Mouse (Mus musculus): ENCODE measurements around the gene Zfp213. TPM values are rescaled to one million over a fixed set of nuclear protein-coding genes. Genes with fewer than 3 reads are reported as not detected.
"Not testable (repeated sequence)": the region's sequence is repeated elsewhere in the genome, so short reads cannot be mapped to it uniquely, and the experiment has no call there.

Gene Zfp213
- polyA plus RNA-seq, 1 experiment, result not detected

DNA sequence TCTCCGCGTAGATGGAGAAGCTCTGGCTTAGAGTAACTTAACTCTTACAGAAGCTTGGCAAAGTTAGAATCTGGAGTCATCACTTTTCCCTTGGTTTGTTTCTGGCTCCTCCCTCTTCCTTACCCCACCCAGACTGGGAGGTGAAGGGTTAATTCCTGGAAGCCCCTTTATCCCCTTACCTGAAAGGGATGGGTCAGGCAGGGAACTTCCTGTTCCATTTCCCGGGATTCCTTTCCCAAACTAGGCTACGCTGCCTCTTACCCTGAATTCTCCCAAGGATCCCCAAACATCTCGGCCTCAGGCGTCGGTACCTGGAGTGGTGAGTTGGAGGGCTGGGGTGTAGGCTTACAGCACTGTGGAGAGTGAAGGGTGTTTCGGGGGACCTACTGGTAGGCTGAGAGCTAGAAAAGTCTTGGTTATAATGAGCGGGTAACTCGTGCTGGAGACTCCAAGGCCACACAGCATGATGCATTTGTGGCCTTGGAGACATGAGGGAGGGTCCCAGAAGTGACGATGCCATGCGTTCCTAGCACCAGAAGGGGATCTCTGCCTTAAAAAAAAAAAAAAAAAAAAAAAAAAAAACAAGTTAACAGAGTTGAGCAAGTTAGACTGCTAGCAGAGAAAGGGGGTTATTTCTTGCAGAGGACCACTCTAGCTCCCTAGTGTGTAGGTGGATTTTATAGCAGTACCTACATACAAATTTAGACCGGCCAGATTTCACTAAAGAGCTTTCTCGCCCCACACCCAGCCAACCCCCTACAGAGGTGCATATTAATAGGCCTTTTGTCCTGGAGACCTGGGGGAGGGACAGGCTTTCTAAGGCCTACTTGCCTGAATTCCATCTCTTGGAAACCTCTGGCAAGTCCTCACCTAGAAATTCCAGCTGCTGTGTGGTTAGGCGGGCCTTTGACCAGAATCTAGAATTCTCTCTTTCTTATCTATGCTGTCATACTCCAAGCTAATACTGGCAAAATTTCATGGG, 36.9 kb upstream of the Zfp213 start, which contains the start of gene Zscan10:
Gene Zscan10 (plus strand): TSS at position 216 of the 982 bp plus-strand sequence.
- Histone ChIP-seq H3K4me1 (ENCODE audit: control insufficient read depth, insufficient read depth, low read length) (peaks cover 6% of the 10 kb centered on the region), H3K4me3 (ENCODE audit: insufficient read depth, low read depth, low read length) (no peak within 1 kb of the TSS), H3K27ac (ENCODE audit: insufficient read depth, low read depth, low read length) (no peak within 1 kb of the TSS)
- 67% methylated on average over 15 of the region's 15 CpGs for WGBS
- no peak for TF ChIP-seq POLR2A (IDR thresholded peaks at IDR 0.05; ENCODE audit: insufficient read depth, low read depth, low read length)

DNA sequence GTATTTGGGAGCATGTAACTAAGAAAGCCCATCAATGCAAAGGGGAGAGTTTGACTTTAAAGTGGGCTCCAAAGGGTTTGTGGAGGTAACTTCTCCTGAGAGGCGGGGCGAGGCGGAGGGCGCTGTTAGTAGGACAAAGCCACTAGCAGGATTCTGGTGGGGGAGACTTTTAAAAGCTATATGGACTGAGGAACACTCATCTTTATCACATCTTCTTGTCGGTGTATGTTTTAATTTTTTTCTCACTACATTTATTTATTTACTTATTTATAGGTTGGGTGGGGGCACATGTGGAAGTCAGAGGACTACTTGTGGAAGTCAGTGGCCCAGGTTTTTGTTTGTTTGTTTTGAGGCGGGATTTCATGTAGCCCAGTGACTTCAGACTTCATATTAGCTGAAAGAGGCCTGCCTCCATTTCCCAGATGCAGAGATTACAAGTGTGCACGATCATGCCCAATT, 35.6 kb upstream of the Zfp213 start:
- 51% methylated on average over 7 of the region's 7 CpGs for WGBS
- H3K27ac ChIP-seq (ENCODE audit: insufficient read depth, low read depth, low read length), result no peak overlapping the region; the same call in 1 of the 2 replicates
- H3K4me1 ChIP-seq (ENCODE audit: control insufficient read depth, insufficient read depth, low read length), result peaks cover 6% of the 10 kb centered on the region
- TF ChIP-seq POLR2A (IDR thresholded peaks at IDR 0.05; ENCODE audit: insufficient read depth, low read depth, low read length), result no peak
- TF ChIP-seq CTCF (IDR thresholded peaks at IDR 0.05; ENCODE audit: insufficient read depth, low read depth, low read length), result no peak
- H3K4me3 ChIP-seq (ENCODE audit: insufficient read depth, low read depth, low read length), result peak overlapping the region; percentile 42

DNA sequence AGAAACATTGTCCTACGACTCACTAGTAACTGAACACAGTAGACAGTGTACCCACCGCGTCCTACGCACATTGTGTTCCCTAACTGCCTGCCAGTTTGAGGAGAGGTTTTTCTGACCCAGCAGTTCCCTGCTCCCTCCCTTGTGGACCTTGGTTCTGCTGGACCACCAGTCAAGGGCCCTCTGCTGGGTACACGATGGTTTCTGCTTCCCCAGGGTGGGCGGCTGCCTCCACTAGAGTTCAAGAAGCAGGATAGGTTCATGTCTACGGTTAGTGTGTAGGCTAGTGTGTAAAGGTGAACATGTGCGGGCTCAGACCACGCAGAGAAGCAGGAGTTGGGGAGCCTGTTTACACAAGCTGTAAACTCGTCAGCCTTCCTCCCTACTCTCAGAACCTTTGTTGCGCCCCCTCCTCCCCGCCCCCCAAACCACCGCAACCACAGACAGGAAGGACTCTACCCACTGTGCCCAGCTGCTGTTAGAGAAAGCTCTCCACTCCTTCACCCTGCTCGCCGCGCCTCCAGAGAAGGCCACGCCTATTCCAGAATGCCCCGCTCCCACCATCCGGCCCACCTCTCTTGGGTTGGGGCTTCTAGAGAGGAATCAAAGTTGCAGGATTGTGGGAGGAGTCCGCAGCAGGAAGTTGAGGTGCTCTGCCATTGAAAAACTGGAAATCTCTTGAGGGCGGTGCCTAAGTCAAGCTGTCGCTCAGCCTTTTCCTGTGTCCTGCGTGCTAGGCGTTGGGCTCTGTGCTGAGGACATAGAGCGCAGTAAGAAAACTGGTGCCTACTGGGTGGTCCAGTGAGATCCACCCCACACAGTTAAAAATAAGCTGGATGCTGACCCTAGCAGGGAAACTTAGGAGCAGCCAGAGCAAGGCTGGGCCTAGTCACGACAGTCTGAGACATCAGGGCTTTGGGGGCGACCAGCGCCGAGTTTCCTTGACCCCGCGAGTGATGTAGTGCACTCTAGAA, 34.8 kb upstream of the Zfp213 start, which contains the start of gene Zfp13:
Gene Zfp13 (minus strand): TSS at position 906 of the 971 bp plus-strand sequence.
- peak within 1 kb of the TSS; percentile 42 for H3K4me3 ChIP-seq (ENCODE audit: insufficient read depth, low read depth, low read length)
- TF ChIP-seq CTCF (IDR thresholded peaks at IDR 0.05; ENCODE audit: insufficient read depth, low read depth, low read length), result no peak
- TF ChIP-seq POLR2A (IDR thresholded peaks at IDR 0.05; ENCODE audit: insufficient read depth, low read depth, low read length), result peak; percentile 40; the same call in 1 of the 2 replicates
- 8% methylated on average over 31 of the region's 31 CpGs for WGBS
- H3K4me1 ChIP-seq (ENCODE audit: control insufficient read depth, insufficient read depth, low read length), result peaks cover 6% of the 10 kb centered on the region
- H3K27ac ChIP-seq (ENCODE audit: insufficient read depth, low read depth, low read length), result no peak within 1 kb of the TSS; the same call in 1 of the 2 replicates

DNA sequence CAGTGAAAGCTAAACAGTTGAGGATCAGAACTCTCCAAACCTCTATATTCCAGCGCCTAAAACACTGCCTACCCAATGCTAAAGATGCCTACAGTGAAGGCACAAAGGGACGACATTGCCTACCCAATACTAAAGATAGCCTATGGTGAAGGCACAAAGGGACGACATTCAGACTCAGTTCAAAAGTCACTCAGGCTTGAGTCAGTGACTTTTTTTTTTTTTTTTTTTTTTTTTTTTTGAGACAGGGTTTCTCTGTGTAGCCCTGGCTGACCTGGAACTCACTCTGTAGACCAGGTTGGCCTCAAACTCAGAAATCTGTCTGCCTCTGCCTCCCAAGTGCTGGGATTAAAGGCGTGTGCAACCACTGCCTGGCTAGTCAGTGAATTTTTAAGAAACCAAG, 31.1 kb upstream of the Zfp213 start:
- H3K4me3 ChIP-seq (ENCODE audit: insufficient read depth, low read depth, low read length); H3K27ac ChIP-seq (ENCODE audit: insufficient read depth, low read depth, low read length): not testable (repeated sequence)
- 78% methylated on average over 4 of the region's 4 CpGs for WGBS
- H3K4me1 ChIP-seq (ENCODE audit: control insufficient read depth, insufficient read depth, low read length), result peaks cover 10% of the 10 kb centered on the region

DNA sequence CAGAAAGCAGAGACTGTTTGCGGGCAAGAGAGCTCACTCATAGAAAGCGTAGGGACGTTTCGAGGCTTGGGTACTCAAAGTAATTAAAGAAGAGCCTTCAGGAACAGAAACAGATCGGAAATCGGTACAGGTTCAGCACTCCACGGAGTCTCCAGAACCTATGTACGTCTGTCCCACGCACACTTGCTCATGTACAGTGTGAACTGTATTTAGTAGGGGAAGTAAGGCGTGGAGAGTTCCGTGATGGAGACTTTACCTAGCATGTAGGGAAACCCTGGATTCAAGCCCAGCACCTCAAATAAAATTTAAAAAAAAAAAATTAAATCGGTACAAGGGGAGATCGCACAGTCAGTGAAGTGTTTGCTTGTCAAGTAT, 28.9 kb upstream of the Zfp213 start:
- 6% methylated on average over 13 of the region's 13 CpGs for WGBS
- Histone ChIP-seq H3K4me3 (ENCODE audit: insufficient read depth, low read depth, low read length) (peak overlapping the region; percentile 45), H3K4me1 (ENCODE audit: control insufficient read depth, insufficient read depth, low read length) (peaks cover 4% of the 10 kb centered on the region; the same call in 1 of the 2 replicates), H3K27ac (ENCODE audit: insufficient read depth, low read depth, low read length) (peak overlapping the region; percentile 68)
- TF ChIP-seq CTCF (IDR thresholded peaks at IDR 0.05; ENCODE audit: insufficient read depth, low read depth, low read length) (no peak), POLR2A (IDR thresholded peaks at IDR 0.05; ENCODE audit: insufficient read depth, low read depth, low read length) (no peak)

DNA sequence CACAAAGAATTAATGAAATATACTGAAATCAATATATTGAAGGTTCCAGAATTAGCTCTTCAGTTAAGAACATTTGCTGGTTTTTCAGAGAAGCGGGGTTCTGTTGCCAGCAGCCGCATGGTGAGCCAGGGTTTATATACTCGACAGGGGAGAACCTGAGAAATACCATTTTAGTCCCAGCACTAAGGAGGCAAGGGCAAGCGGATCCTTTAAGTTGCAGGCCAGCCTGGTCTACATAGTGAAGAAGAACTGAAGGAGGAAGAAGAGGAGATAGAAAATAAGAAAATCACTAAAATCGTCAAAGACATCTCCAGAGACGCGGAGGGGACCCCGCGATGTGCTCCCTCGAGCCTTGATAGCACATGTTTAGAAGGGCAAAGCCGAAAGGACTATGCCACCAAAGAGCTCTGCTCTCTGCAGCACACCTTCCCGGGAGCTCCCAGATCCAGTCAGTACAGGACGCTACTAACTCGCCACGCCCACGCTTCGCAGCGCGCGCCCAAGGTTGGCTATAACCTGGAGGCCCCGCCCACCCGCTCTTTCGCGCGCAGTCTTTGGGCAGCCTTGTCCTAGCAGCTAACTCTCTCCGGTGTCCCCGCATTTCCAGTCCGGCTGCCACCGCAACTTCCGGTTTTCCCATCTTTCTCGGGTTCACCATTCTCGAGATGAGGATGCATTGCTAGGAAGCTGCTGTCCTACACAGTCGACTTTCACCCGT, 28.3 kb upstream of the Zfp213 start:
- WGBS, result 4% methylated on average over 34 of the region's 34 CpGs
- peak overlapping the region; percentile 45 for H3K4me3 ChIP-seq (ENCODE audit: insufficient read depth, low read depth, low read length)
- H3K27ac ChIP-seq (ENCODE audit: insufficient read depth, low read depth, low read length), result peak overlapping the region; percentile 68
- peaks cover 4% of the 10 kb centered on the region; the same call in 1 of the 2 replicates for H3K4me1 ChIP-seq (ENCODE audit: control insufficient read depth, insufficient read depth, low read length)
- TF ChIP-seq CTCF (IDR thresholded peaks at IDR 0.05; ENCODE audit: insufficient read depth, low read depth, low read length), result no peak
- peak; percentile 47; the same call in 1 of the 2 replicates for TF ChIP-seq POLR2A (IDR thresholded peaks at IDR 0.05; ENCODE audit: insufficient read depth, low read depth, low read length)

DNA sequence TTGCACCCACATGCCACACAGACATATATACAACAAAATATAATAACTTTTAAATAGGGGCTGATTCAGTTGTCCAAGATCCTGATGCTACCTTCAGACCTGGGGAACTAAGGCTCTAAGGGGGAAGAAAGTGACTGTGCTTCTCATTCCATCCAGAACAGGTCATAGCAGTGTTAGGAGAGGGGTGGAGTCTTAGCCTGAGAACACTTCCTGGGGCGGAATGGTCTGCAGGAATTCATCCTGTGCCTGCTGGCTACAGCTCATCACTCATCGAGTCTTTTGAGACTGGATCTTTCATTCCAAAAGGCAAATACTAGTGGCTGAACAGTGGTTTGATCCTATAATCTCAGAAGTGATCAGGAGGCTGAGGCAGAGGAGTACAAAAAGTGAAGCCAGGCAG, 23.2 kb upstream of the Zfp213 start:
- Histone ChIP-seq H3K4me3 (ENCODE audit: insufficient read depth, low read depth, low read length) (no peak overlapping the region), H3K4me1 (ENCODE audit: control insufficient read depth, insufficient read depth, low read length) (peaks cover 18% of the 10 kb centered on the region; the same call in 1 of the 2 replicates), H3K27ac (ENCODE audit: insufficient read depth, low read depth, low read length) (no peak overlapping the region)
- TF ChIP-seq CTCF (IDR thresholded peaks at IDR 0.05; ENCODE audit: insufficient read depth, low read depth, low read length), result no peak
- TF ChIP-seq POLR2A (IDR thresholded peaks at IDR 0.05; ENCODE audit: insufficient read depth, low read depth, low read length), result no peak
- WGBS, result 61% methylated on average over 2 of the region's 2 CpGs

Data from olfactory bulb, adult 2 months (tissue).